Mouse (Mus musculus) adrenal gland (tissue): ENCODE results near the gene Mrgprd.

Experiments used
- intact Hi-C: fragments of 180-260 bp; cut with DNase I; formaldehyde crosslinking; loops from one replicate; pipeline ENCODE4 v1.15.1; 2025

Gene Mrgprd

GRCm38 (mm10) chr7:145302488-145303285, 11.9 kb upstream of the Mrgprd start:
- intact Hi-C loops: no loop called here

GRCm38 (mm10) chr7:145304153-145304552, 10.5 kb upstream of the Mrgprd start:
- intact Hi-C loops: no loop called here

- intact Hi-C loops: no loop called here
Observed at GRCm38 (mm10) chr7:145307636-145308035, 7.0 kb upstream of the Mrgprd start.

GRCm38 (mm10) chr7:145308061-145308675, 6.5 kb upstream of the Mrgprd start:
- intact Hi-C loops: no loop called here

GRCm38 (mm10) chr7:145308866-145309265, 5.8 kb upstream of the Mrgprd start:
- intact Hi-C loops: no loop called here

GRCm38 (mm10) chr7:145309877-145310276, 4.8 kb upstream of the Mrgprd start:
- intact Hi-C loops: no loop called here

- intact Hi-C loops: no loop called here
Observed at GRCm38 (mm10) chr7:145310526-145310925, 4.1 kb upstream of the Mrgprd start.

GRCm38 (mm10) chr7:145312137-145312536, 2.5 kb upstream of the Mrgprd start:
- intact Hi-C loops: no loop called here

GRCm38 (mm10) chr7:145317522-145317921, 2.9 kb downstream of the Mrgprd start:
- intact Hi-C loops: no loop called here

- intact Hi-C loops: no loop called here
Observed at GRCm38 (mm10) chr7:145319481-145319880, 4.8 kb downstream of the Mrgprd start.

- intact Hi-C loops: no loop called here
Observed at GRCm38 (mm10) chr7:145323607-145324006, 9.0 kb downstream of the Mrgprd start.

GRCm38 (mm10) chr7:145325697-145326096, 11.1 kb downstream of the Mrgprd start:
- intact Hi-C loops: no loop called here

GRCm38 (mm10) chr7:145329982-145330381, 15.3 kb downstream of the Mrgprd start:
- intact Hi-C loops: no loop called here

- intact Hi-C loops: no loop called here
Observed at GRCm38 (mm10) chr7:145330641-145331040, 16.0 kb downstream of the Mrgprd start.

- intact Hi-C loops: no loop called here
Observed at GRCm38 (mm10) chr7:145332376-145333041, 17.9 kb downstream of the Mrgprd start.

- intact Hi-C loops: no loop called here
Observed at GRCm38 (mm10) chr7:145333936-145334335, 19.3 kb downstream of the Mrgprd start.

- intact Hi-C loops: no loop called here
Observed at GRCm38 (mm10) chr7:145334428-145335027, 19.9 kb downstream of the Mrgprd start.

GRCm38 (mm10) chr7:145335199-145335598, 20.6 kb downstream of the Mrgprd start:
- intact Hi-C loops: no loop called here

GRCm38 (mm10) chr7:145335616-145336332, 21.1 kb downstream of the Mrgprd start:
- intact Hi-C loops: no loop called here

- intact Hi-C loops: no loop called here
Observed at GRCm38 (mm10) chr7:145337889-145338288, 23.3 kb downstream of the Mrgprd start.

- intact Hi-C loops: no loop called here
Observed at GRCm38 (mm10) chr7:145340248-145340904, 25.7 kb downstream of the Mrgprd start.
